Mouse (Mus musculus) midbrain, embryonic 13.5 days (tissue): ENCODE results near the gene Chd1l. TPM values are rescaled to one million over a fixed set of nuclear protein-coding genes. Genes with fewer than 3 reads are reported as not detected.

Experiments used
- polyA plus RNA-seq: library from polyadenylated mRNA; unstranded; fragments of >200 nt; fragmentation: Nextera tagmentation; extraction: Ambion mirVana; gene quantifications from 2 replicates; pipeline ENCODE4 v1.2.1, GENCODE M21; 2015

Chd1l gene
- polyA plus RNA-seq, 1 experiment from 2014 or later = 8.2 TPM

Other genes starting within 250 kb of the Chd1l start
- gene Olfr1402, start 188.2 kb downstream of the Chd1l start, polyA plus RNA-seq = not detected in 2 replicates
- gene Fmo5, start 18.6 kb upstream of the Chd1l start, polyA plus RNA-seq = 0.66 and 0.71 TPM in 2 replicates
- 7.3 and 7.5 TPM in 2 replicates for gene Prkab2, start 48.0 kb upstream of the Chd1l start, polyA plus RNA-seq
- not detected in 2 replicates for gene Gm17651, start 64.5 kb upstream of the Chd1l start, polyA plus RNA-seq